Mouse (Mus musculus): ENCODE measurements around the gene Pofut1.

The Pofut1 gene

GRCm38 (mm10) chr2:153241250-153242014 lies at the start of gene Pofut1, which contains the start of gene Plagl2:
Gene Pofut1 (plus strand): TSS chr2:153241533.
Gene Plagl2 (minus strand): TSS chr2:153241426.
- peak; percentile 85 for DNase-seq

GRCm38 (mm10) chr2:153194255-153194654 lies 47.1 kb upstream of the Pofut1 start:
- no peak for DNase-seq

GRCm38 (mm10) chr2:153198485-153198884 lies 42.8 kb upstream of the Pofut1 start:
- DNase-seq = no peak

GRCm38 (mm10) chr2:153199114-153199513 lies 42.2 kb upstream of the Pofut1 start:
- no peak for DNase-seq

- DNase-seq = no peak
Observed at GRCm38 (mm10) chr2:153202766-153203165, 38.6 kb upstream of the Pofut1 start.

- DNase-seq = no peak
Observed at GRCm38 (mm10) chr2:153208149-153208548, 33.2 kb upstream of the Pofut1 start.

GRCm38 (mm10) chr2:153209286-153209685 lies 32.0 kb upstream of the Pofut1 start:
- DNase-seq = peak; percentile 31

GRCm38 (mm10) chr2:153211451-153211850 lies 29.9 kb upstream of the Pofut1 start:
- no peak for DNase-seq

GRCm38 (mm10) chr2:153213351-153213750 lies 28.0 kb upstream of the Pofut1 start:
- DNase-seq = no peak

- no peak for DNase-seq
Observed at GRCm38 (mm10) chr2:153214771-153215259, 26.5 kb upstream of the Pofut1 start.

GRCm38 (mm10) chr2:153215421-153215820 lies 25.9 kb upstream of the Pofut1 start:
- no peak for DNase-seq

GRCm38 (mm10) chr2:153217826-153218340 lies 23.4 kb upstream of the Pofut1 start:
- no peak for DNase-seq

- DNase-seq = no peak
Observed at GRCm38 (mm10) chr2:153218516-153218915, 22.8 kb upstream of the Pofut1 start.

- no peak for DNase-seq
Observed at GRCm38 (mm10) chr2:153221620-153222019, 19.7 kb upstream of the Pofut1 start.

- no peak for DNase-seq
Observed at GRCm38 (mm10) chr2:153222130-153222529, 19.2 kb upstream of the Pofut1 start.

- no peak for DNase-seq
Observed at GRCm38 (mm10) chr2:153222566-153222965, 18.8 kb upstream of the Pofut1 start.

- peak; percentile 62 for DNase-seq
Observed at GRCm38 (mm10) chr2:153224946-153225594, 16.3 kb upstream of the Pofut1 start, which contains the start of gene Tspyl3. Gene Tspyl3 (minus strand): TSS chr2:153225441.

GRCm38 (mm10) chr2:153225595-153225953 lies 15.8 kb upstream of the Pofut1 start:
- no peak for DNase-seq

GRCm38 (mm10) chr2:153227959-153228358 lies 13.4 kb upstream of the Pofut1 start:
- no peak for DNase-seq

- DNase-seq = no peak
Observed at GRCm38 (mm10) chr2:153228523-153228922, 12.8 kb upstream of the Pofut1 start.

GRCm38 (mm10) chr2:153237193-153237592 lies 4.1 kb upstream of the Pofut1 start:
- DNase-seq = no peak

- no peak for DNase-seq
Observed at GRCm38 (mm10) chr2:153237891-153238290, 3.4 kb upstream of the Pofut1 start.

GRCm38 (mm10) chr2:153238406-153238805 lies 2.9 kb upstream of the Pofut1 start:
- DNase-seq = no peak

Data from cerebellum, adult 9-10 months (tissue).